Mouse (Mus musculus) embryonic fibroblast, embryonic 13.5 days (primary cell): ENCODE data around the gene Ndufa6. TPM values are rescaled to one million over a fixed set of nuclear protein-coding genes. Genes with fewer than 3 reads are reported as not detected.

Source experiments
- H3K27ac ChIP-seq: 2 replicates; pipeline ENCODE4 v1.5.1; 2012; ENCODE audit warnings: low read length, control low read depth, inconsistent platforms; ENCODE audit not compliant: insufficient read depth
- H3K4me1 ChIP-seq: 2 replicates; pipeline ENCODE4 v1.6.1; 2011; ENCODE audit warnings: low read length; ENCODE audit not compliant: control insufficient read depth, insufficient read depth
- H3K4me3 ChIP-seq: 2 replicates; pipeline ENCODE4 v1.5.1; 2011; ENCODE audit warnings: mild to moderate bottlenecking, control low read depth, low read length; ENCODE audit not compliant: insufficient read depth
- CTCF ChIP-seq: IDR thresholded peaks from 2 replicates; pipeline ENCODE4 v1.5.1; 2011; ENCODE audit warnings: mild to moderate bottlenecking, control low read depth, low read length, moderate library complexity, borderline replicate concordance; ENCODE audit not compliant: insufficient read depth
- POLR2A ChIP-seq: IDR thresholded peaks from 2 replicates; pipeline ENCODE4 v1.6.1; 2011; ENCODE audit warnings: low read depth, mild to moderate bottlenecking, control low read depth, low read length, moderate library complexity
- polyA plus RNA-seq: library from polyadenylated mRNA; stranded (reverse); fragments of >200 nt; gene quantifications from 2 replicates; pipeline ENCODE4 v1.2.4, GENCODE M21; 2011; ENCODE audit warnings: low read depth; ENCODE audit not compliant: missing spikeins, insufficient read length

The Ndufa6 gene
- polyA plus RNA-seq, 1 experiment: 171 TPM

- H3K4me1 ChIP-seq: peaks cover 5% of the 10 kb centered on the region; the same call in 1 of the 2 replicates
- TF ChIP-seq CTCF (no peak), POLR2A (no peak)
- no peak overlapping the region for H3K27ac ChIP-seq
- H3K4me3 ChIP-seq: no peak overlapping the region
These were observed 18.9 kb downstream of the Ndufa6 start for GRCm38 (mm10) chr15:82335194-82335593.

- no peak overlapping the region for H3K4me3 ChIP-seq
- TF ChIP-seq CTCF (no peak), POLR2A (no peak)
- H3K27ac ChIP-seq: no peak overlapping the region
- no peaks in the 10 kb centered on the region for H3K4me1 ChIP-seq
These were observed 28.7 kb downstream of the Ndufa6 start for GRCm38 (mm10) chr15:82325382-82325781.

- H3K4me3 ChIP-seq: no peak overlapping the region
- no peak overlapping the region for H3K27ac ChIP-seq
- TF ChIP-seq POLR2A (no peak), CTCF (no peak)
- no peaks in the 10 kb centered on the region for H3K4me1 ChIP-seq
These were observed 31.9 kb downstream of the Ndufa6 start for GRCm38 (mm10) chr15:82322195-82322594.

GRCm38 (mm10) chr15:82319613-82320012 lies 34.5 kb downstream of the Ndufa6 start:
- Histone ChIP-seq H3K4me1 (no peaks in the 10 kb centered on the region), H3K27ac (no peak overlapping the region), H3K4me3 (no peak overlapping the region)
- TF ChIP-seq POLR2A (no peak), CTCF (no peak)

- TF ChIP-seq POLR2A (no peak), CTCF (no peak)
These were observed 36.3 kb downstream of the Ndufa6 start for GRCm38 (mm10) chr15:82317839-82318238.

GRCm38 (mm10) chr15:82308416-82308815 lies 45.7 kb downstream of the Ndufa6 start:
- Histone ChIP-seq H3K27ac (no peak overlapping the region), H3K4me1 (no peaks in the 10 kb centered on the region), H3K4me3 (no peak overlapping the region)
- TF ChIP-seq CTCF (no peak), POLR2A (no peak)

More at GRCm38 (mm10) chr15:82317839-82318238, 36.3 kb downstream of the Ndufa6 start:
- no peak overlapping the region for H3K27ac ChIP-seq
- H3K4me1 ChIP-seq: no peaks in the 10 kb centered on the region
- no peak overlapping the region for H3K4me3 ChIP-seq

- TF ChIP-seq CTCF: no peak
- TF ChIP-seq POLR2A: no peak
- no peaks in the 10 kb centered on the region for H3K4me1 ChIP-seq
- H3K4me3 ChIP-seq: no peak overlapping the region
- H3K27ac ChIP-seq: no peak overlapping the region
These were observed 47.0 kb downstream of the Ndufa6 start for GRCm38 (mm10) chr15:82307107-82307506.

Other genes with a start within 250 kb of the Ndufa6 start
- gene Ccdc134, start 226.4 kb downstream of the Ndufa6 start, polyA plus RNA-seq: 15.0 and 18.6 TPM in 2 replicates
- gene Srebf2, start 207.1 kb downstream of the Ndufa6 start, polyA plus RNA-seq: 86.4 and 87.3 TPM in 2 replicates
- not detected in 2 replicates for gene Shisa8, start 141.5 kb downstream of the Ndufa6 start, polyA plus RNA-seq
- gene Tnfrsf13c, start 130.0 kb downstream of the Ndufa6 start, polyA plus RNA-seq: not detected in 2 replicates
- 13.1 and 16.1 TPM in 2 replicates for gene Cenpm, start 109.6 kb downstream of the Ndufa6 start, polyA plus RNA-seq
- gene 1500009C09Rik, start 101.9 kb downstream of the Ndufa6 start, polyA plus RNA-seq: not detected in 2 replicates
- gene Sept3, start 79.4 kb downstream of the Ndufa6 start, polyA plus RNA-seq: 1.6 and 2.8 TPM in 2 replicates
- gene Wbp2nl, start 55.4 kb downstream of the Ndufa6 start, polyA plus RNA-seq: not detected in 2 replicates
- 42.6 and 42.8 TPM in 2 replicates for gene Naga, start 15.4 kb downstream of the Ndufa6 start, polyA plus RNA-seq
- 3.1 and 8.1 TPM in 2 replicates for gene Pheta2, start 15.4 kb downstream of the Ndufa6 start, polyA plus RNA-seq
- 99.2 and 103 TPM in 2 replicates for gene Smdt1, start 15.4 kb downstream of the Ndufa6 start, polyA plus RNA-seq
- 4.4 and 4.9 TPM in 2 replicates for gene Cyp2d22, start 25.9 kb upstream of the Ndufa6 start, polyA plus RNA-seq
- gene Cyp2d11, start 39.7 kb upstream of the Ndufa6 start, polyA plus RNA-seq: not detected in 2 replicates
- gene Cyp2d10, start 52.9 kb upstream of the Ndufa6 start, polyA plus RNA-seq: not detected in 2 replicates
- gene Cyp2d9, start 79.1 kb upstream of the Ndufa6 start, polyA plus RNA-seq: not detected in 2 replicates
- gene Cyp2d12, start 200.8 kb upstream of the Ndufa6 start, polyA plus RNA-seq: not detected in 2 replicates